Mouse (Mus musculus): Measurements from ENCODE around the gene Itpr1. TPM values are rescaled to one million over a fixed set of nuclear protein-coding genes. Genes with fewer than 3 reads are reported as not detected.
A peak's percentile ranks its signal among the peaks of the same experiment; 100 is the strongest.

Itpr1 gene
- total RNA-seq, 2 experiments from 2014 or later = 57.3 to 63.4 TPM

DNA sequence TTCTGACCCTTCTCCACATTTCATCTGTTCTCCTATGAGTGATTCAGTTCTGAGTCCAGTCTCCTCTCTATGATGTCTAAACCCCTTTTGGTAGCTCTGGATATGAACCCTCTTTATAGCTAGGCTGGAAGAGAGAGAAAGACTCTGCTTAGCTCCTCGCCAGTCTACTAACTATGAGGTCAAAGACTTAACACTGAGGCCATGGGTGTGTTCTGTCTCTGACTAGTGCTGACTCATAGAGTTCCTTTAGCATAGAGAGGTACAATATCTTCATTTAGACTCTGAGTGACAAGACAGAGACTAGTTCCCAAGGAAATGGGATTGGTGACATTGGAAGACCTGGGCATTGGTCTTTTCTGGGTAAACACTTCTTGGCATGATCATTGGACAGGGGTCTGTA lies 100.2 kb downstream of the Itpr1 start:
- no peak for DNase-seq
- intact Hi-C loops (cut with DNase I) = no loop called here

DNA sequence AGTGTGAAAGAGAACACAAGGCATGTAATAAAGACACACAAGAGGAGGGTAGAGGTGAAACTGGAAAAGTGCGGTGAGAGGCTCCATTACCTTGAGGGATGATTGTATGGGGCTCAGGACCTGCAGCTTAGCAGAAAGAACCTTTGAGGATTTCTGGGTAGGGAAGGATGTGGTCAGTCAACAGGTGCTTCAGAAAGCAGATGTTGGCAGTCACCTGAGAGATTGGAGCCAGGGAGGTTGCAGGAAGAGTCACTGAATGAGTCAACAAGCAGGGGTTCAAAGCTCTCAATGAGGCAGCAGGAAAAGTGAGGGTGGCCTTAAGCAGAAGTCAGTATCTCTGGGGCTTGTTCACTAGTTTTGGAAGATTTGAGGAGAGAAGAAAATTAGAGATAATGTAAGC lies 101.1 kb downstream of the Itpr1 start:
- no peak for DNase-seq
- intact Hi-C loops (cut with DNase I) = no loop called here

DNA sequence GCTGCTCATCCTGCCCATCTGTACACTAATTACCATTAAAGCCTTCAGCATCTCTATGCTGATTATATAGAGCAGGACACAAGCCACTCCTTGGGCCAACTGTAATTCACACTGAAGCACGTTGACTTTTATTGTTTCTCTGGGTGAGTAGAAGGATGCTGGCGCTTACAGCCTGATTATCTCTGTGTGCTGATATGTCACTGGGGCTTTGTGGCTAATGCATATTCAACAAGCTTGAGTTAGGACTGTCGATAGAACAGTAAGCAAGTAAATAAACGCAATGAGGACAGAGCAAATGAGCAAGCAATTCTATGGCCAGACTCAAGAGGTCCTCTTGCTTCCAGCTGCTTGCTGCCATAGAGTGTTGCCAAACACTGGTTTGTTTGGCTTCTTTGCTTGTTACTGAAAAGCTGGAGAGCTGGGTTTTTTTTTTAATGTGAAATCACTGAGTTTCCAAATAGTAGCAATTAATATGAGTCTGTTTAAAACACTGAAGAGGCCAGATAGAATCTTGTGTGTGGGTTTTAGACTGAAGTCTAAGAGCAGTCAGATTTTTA lies 103.5 kb downstream of the Itpr1 start:
- DNase-seq = peak in 1 of 2 experiments; percentile 25
- intact Hi-C loops (cut with DNase I) = no loop called here

DNA sequence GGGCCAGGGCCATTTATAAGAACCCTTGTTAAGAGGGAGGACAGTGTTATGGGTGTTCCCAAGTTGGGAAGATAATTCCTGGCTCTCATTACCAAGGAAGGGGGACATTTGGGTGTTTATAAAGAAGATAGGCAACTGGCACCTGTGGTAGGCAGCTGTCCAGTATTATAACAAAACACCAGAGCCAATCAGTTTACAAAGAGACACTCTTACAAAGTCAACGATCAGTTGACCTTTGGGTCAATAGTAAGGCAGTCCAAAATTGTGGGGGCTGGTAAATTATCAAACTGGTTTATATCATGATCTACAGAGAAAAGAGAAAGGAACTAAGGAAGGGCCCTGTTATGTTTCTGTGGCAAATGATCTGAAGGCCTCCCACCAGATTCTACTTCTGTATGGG lies 104.1 kb downstream of the Itpr1 start:
- DNase-seq = no peak
- intact Hi-C loops (cut with DNase I) = no loop called here

DNA sequence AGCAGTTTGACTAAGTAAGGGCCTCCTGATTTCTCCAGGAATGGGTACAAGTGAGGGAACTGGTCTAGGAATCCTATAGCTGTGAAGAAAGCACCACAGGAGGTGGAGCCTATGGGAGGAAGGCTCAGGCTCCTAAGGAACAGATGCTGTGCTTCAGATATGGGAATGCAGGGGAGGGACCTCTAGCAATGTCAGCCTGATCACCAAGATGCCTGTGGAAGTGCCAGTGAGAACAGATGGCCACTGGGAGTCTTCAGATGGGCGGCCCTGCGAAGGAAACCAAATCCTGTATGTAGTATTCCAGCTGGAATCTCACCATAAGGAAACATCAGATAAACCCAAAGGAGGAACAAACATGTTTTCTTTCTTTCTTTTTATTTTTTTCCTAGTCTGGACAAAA lies 108.8 kb downstream of the Itpr1 start:
- intact Hi-C loops (cut with DNase I) = no loop called here
- no peak for DNase-seq

DNA sequence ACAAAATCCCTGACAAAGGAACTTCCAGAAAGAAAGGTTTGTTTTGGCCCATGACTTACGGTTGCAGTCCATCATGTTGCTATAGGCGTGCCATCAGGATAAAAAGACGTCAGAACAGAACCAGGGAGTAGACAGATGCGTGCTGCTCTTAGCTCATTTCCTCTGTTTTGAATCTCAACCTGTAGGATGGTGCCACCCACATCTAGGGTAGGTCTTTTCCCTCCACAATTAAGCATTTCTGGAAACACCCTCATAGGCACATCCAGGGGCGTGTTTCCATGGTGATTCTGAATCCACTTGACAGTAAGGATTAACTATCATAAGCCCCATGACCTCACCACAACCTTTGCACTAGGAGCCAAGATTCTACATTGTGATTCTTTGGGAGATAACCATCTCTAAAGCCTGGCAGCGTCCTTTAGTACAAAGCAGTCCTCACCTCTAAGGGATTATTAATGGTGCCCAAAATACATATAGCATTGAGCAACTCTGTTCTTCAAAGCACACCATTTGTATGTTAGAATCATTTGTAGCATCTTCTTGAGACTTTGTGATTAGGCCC lies 111.6 kb downstream of the Itpr1 start:
- no peak for DNase-seq
- intact Hi-C loops (cut with DNase I) = loop anchor here (5.0 kb wide), 1 partner anchor 87 kb away; no protein-coding TSS in a partner anchor

DNA sequence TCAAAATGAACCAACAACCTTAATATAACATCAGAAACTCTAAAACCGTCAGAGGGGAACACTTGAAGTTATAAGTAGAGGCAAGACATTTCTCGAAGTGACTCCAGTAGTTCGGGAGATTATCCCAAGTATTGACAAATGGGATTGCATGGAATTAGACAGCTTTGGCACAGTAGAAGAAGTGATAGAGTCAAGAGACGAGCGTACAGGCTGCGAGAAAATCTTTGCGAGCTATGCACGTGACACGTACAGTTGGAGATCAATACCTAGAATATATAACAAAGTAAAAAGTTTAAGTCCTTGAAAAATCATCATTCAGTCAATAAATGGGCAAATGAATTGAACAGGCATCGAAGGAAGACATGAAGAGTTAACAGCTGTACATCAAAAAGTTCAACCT lies 112.5 kb downstream of the Itpr1 start:
- no peak for DNase-seq
- intact Hi-C loops (cut with DNase I) = loop anchor here (5.0 kb wide), 1 partner anchor 88 kb away; no protein-coding TSS in a partner anchor

DNA sequence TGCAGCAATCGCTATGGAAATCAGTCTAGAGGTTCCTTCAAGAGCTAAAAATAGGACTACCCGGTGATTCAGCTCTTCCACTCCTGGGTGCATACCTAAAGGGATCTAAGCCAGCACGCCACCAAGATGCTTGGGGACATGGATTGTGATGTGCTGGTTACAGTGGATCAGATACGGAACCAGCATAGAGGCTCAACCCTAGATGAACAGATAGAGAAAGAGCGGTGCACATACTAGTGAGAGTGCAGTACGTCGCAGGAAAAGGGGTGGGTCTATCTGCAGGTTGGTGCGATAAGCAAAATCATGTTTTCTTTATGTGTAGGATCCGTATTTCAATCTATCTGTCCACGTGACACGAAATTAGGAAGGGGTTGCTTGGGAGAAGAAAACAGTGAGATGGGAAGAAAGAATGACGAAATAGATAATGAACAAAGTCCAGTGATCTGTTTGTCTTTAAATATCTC lies 113.1 kb downstream of the Itpr1 start:
- DNase-seq = no peak
- intact Hi-C loops (cut with DNase I) = loop anchor here (5.0 kb wide), 1 partner anchor 89 kb away; no protein-coding TSS in a partner anchor

DNA sequence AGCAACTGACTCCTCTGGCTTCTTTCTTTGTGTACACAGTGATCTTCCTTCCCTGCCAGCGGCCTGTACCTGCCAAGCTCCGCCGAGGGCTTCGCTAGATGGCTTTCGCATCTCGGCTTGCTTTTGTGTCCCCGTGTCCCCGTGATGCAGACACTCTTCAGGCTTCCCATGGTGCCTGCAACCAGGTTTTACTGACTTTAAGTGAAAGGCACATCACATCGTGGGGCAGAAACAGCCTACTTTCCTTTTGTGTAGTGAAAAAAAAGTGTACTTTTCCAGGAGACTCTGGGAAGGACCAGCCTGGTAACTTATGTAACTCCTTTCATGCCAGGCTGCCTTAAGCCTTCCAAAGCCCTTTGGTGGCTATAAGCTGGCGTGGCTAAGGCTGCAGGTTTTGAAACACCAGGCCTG lies 113.9 kb downstream of the Itpr1 start:
- intact Hi-C loops (cut with DNase I) = loop anchor here (5.0 kb wide), 1 partner anchor 89 kb away; no protein-coding TSS in a partner anchor

DNA sequence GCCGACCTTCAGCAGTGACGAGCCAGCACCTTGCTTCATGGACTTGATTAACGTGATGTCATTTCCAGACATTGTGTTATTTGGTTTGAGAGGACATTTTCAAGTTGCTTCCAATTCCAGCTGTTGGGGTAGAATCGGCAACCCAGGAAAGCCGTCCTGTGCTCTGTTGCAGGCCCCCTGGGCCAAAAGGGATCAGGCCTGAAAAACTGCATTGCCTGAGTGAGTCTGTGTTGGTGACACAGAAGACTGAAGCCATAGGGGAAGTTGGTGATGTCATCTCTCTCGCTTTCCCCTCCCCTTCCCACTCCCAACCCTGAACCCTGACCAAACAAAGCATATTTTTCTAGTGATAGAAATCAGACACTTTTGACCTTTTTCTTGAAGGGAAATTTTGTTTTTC lies 114.7 kb downstream of the Itpr1 start:
- intact Hi-C loops (cut with DNase I) = loop anchor here (5.0 kb wide), 1 partner anchor 90 kb away; no protein-coding TSS in a partner anchor
- no peak for DNase-seq

More for the DNA sequence above, 113.9 kb downstream of the Itpr1 start:
- peak in 1 of 2 experiments; percentile 14 for DNase-seq

DNA sequence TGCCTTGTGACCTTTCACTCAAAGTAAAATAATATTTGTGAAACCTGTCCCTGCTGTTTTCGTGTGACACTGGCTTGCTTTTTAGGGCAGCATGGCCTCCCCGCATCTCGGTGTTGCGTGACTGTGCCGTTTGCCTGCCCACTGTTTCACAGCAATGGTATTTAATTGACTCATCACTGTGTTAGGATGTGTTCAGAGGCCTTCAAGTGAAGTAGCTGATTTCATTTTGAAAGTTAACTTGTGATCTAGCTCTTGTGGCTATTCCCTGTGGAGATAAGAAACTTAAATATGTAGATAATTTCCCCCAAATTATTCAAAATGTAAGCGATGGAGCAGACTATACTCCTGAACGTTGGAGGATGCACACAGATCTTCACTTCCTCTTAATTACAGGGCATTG lies 115.4 kb downstream of the Itpr1 start:
- intact Hi-C loops (cut with DNase I) = loop anchor here (5.0 kb wide), 1 partner anchor 91 kb away; no protein-coding TSS in a partner anchor
- DNase-seq = no peak

DNA sequence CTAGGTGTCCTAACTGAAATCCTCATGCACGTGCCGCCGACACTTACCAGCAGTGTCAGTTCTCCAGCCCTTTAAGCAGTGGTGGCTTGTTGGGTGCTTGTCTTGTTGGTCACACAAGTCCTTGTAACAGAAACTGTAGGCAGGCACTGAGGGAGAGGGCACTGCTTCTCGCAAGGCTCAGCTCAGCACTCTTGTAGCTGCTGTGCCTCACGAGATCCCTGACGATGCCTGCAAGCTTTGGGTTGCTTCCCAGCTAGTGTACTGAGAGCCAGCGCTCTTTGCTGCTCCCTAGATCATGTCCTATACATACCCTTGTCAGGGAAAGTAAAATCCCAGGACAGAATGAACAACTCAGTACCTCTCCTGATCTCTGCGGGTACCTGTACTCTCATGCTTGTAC lies 117.6 kb downstream of the Itpr1 start:
- intact Hi-C loops (cut with DNase I) = loop anchor here (5.0 kb wide), 1 partner anchor 118 kb away; the partner anchor contains the start of gene Itpr1
- DNase-seq = peak in 1 of 2 experiments; percentile 17

DNA sequence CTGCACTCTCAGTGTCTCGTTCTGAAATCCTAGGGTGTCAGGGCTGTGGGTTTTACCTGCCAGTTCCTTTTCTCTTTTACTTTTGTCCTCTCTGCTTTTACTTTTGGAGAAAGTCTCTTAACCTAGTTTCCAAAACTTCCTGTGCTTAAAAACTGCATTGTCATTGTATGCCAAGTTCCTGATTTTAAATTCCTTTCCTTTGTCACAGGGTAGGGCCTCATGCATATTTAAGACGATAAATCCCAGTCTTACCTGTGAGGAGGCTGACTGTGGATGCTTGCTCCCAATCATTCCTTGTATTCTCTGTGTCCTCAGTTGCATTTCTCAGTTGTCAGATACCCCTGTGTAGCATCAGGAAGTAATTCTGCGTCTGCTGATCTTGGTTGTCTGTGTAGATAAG lies 118.4 kb downstream of the Itpr1 start:
- no peak for DNase-seq
- intact Hi-C loops (cut with DNase I) = loop anchor here (5.0 kb wide), 1 partner anchor 119 kb away; the partner anchor contains the start of gene Itpr1

DNA sequence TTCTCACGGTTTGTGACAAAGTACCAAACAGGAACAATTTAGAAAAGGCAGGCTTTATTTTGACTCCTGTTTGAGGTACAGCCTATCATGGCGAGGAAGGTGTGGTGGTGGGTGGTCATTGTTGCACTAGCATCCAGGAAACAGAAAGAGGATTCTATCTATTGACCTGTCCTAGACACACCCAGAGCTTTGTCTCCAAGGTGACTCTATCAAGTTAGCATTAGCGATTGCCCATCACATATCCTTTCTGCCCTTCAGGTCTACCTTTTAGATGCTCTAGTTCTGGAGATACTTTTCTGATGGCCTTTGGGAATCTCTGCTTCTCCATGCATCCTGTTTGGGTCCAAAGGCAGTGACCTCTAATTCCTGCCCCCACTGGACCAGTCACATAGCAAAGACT lies 121.2 kb downstream of the Itpr1 start:
- intact Hi-C loops (cut with DNase I) = loop anchor here (5.0 kb wide), 1 partner anchor 122 kb away; the partner anchor contains the start of gene Itpr1
- no peak for DNase-seq

DNA sequence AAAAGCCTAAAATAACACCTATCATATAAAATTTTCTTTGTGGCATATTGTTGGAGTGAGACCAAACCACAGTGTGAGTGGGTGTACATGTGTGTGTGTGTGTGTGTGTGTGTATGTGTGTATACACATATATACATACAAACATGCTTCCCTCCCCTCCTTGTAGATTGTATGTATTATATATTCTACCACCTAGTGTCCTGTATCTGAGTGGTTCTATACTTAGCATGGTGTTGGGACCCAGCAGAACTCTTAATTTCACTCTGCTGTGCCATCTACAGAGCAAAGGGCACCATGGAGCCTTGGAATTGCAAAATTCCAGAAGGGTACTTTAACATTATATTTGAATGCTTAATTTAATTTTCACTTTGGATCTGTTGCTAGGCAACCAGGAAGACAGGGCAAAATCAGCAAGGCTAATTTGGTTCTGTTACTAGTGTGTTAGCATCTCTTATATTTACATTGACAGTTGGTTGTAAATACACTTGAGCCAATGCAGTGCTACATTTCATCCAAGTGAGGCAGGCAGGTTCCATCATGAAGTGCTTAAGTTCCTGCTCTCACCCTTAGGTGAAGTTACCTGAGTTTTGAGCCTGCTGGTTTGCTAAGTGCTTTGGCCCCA lies 122.4 kb downstream of the Itpr1 start:
- intact Hi-C loops (cut with DNase I) = no loop called here

DNA sequence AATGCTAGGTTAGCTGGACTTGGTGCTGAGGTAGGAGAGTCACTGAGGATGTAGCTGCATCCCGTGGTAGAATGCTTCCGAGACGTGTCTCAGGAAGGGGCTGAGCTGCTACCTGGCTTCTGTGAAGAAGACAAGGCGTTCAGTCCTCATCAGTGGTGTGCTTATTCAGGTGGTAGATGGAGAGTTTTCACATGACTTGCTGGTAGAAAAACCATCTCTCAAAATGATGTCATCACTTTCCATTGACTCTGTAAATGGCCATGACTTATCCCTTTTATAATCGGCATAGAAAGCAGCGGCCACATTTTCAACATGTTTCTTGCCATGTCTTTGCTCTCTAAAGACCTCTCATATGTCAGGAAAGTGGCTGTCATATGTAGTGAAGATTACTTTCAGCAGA lies 123.6 kb downstream of the Itpr1 start:
- intact Hi-C loops (cut with DNase I) = no loop called here

More for the DNA sequence above, 122.4 kb downstream of the Itpr1 start:
- DNase-seq = no peak

DNA sequence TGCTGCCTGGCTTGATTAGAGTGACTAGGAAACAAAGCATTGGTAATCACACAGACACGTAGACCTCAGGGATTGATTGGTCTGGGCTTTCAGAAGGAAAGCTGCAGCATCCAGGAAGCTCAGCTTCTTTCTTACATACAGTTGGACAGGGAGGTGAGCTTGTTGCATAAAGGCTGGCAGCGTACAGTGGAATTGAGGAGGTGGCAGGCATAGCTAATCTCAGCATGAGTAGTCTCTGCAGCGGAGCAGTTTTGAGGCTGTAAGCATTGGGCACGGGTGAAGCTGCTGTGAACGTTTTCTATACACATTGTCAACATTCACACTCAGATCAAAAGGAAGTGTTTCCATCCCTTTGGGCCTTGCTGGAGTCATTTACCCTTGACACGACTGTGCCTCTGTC lies 124.4 kb downstream of the Itpr1 start:
- intact Hi-C loops (cut with DNase I) = no loop called here
- no peak for DNase-seq

More for the DNA sequence above, 123.6 kb downstream of the Itpr1 start:
- no peak for DNase-seq

DNA sequence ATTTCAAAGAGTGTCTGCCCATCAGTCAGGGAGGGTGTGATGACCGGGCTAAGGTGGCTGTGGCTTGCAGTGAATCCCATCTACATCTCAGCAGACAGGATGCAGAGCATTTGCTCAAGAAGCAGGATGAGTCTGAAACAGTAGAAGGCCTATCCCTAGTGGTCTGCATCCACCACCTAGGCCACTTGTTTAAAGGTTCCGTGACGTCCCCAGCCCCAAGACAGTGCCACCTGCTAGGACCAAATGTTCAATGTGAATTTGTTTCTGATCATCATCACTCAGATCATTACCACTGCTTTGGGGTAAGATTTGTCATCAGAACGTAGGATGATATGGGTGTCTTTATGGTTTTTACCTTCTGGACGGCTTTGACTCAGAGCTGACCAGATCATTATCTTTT lies 125.5 kb downstream of the Itpr1 start:
- intact Hi-C loops (cut with DNase I) = no loop called here
- DNase-seq = no peak

DNA sequence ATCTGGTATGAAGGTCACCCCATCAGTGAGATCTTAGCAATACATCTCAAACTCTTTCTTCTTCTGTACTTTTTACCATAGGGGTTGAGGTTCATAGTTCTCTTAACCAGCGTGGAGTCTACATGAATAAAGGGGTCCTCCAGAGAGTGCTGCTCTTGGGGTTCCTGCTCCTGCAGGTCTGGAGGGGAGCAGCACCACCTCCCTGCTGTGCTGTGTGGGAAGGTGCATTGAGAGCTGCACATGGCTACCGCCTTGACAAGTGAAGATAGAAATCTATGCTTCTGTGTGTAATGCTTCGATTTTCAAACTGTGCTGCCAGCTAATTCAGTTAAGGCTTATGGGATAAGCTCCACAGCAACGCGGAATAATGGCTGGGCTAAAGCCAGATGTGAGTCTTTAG lies 130.1 kb downstream of the Itpr1 start:
- intact Hi-C loops (cut with DNase I) = no loop called here
- no peak for DNase-seq

DNA sequence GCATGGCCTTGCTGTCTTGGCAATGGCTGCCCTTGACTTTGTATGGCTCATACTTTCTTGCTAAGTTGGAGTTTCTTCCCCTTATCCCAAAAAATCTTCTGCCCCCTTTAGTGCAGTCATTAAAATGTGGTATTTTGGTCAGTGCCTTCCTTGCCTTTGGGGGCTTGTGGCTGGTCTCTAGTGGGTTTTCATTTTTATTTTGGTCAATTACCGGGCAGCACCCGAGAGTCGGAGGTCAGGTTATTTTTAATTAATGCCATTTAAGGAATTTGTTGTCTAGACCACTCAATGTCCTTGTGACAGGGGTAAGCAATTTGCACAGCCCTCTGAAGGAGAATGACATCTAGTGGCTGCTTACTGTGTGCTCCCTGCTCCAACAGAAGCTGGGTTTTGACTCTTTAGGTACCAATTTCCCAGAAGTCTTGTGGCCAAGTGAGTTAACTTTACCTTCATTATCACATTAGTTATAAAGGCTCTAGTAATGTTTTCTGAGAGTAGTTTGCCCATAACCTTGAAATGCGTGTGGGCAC lies 130.9 kb downstream of the Itpr1 start:
- intact Hi-C loops (cut with DNase I) = loop anchor here (1.0 kb wide), 1 partner anchor 246 kb away; no protein-coding TSS in a partner anchor
- DNase-seq = peak in 1 of 2 experiments; percentile 26

DNA sequence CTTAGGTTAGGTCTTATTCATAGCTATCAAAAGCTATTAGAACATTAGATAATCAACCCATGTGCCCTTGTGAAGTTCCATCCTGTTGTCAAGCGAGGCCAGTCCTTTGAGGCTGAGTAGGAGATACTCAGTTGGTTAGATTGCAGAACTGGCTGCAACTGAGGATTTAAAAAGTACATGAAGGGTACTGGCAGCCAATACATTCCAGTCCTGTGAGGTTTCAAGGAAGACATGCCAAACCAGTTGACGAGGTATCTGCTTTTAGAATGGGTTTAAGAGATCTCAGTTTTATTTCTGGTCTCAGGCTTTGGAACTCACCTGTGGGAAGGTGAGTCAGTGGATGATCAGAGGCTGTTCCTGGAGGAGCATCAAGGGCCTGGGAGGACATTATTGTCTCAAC lies 137.9 kb downstream of the Itpr1 start:
- intact Hi-C loops (cut with DNase I) = no loop called here
- DNase-seq = no peak

Measured in heart, postnatal 14 days (tissue).